Mouse (Mus musculus) ovary, adult 18-20 months (tissue): ENCODE results near the gene Fundc2.

ENCODE experiments used
- DNase-seq: peaks from one replicate; pipeline ENCODE4 v3.0.0; 2022; ENCODE audit warnings: low spot score, mixed read lengths

The Fundc2 gene

GRCm38 (mm10) chrX:75382195-75382771 is at the start of gene Fundc2, which contains the start of gene F8:
TSS of gene Fundc2 (plus strand) at chrX:75382399.
TSS of gene F8 (minus strand) at chrX:75382615.
- peak; percentile 35 for DNase-seq

- DNase-seq: peak; percentile 9
Observed at GRCm38 (mm10) chrX:75370197-75370596, 12.0 kb upstream of the Fundc2 start.

GRCm38 (mm10) chrX:75372666-75373425 is 9.4 kb upstream of the Fundc2 start:
- DNase-seq: no peak

DNA sequence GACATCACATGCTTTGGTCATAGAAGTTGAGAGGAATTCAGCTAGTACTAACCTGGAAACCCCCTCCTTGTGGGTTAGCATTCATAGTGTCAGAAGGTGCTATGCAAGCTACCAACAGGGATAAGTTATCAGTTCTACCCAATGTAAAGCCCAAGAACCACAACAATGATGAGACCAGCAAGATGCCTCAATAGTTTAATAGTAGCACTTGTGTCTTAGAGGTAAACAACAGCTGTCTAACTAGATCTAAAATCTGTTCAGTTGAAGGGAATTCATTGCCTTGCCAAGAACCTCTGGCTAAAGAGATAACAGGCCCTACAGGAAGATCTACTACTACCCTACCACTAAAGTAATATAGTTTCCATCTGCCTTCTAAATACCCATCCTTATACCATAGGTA is 5.4 kb upstream of the Fundc2 start:
- DNase-seq: no peak

- DNase-seq: no peak
Observed at GRCm38 (mm10) chrX:75381176-75381575, 1.0 kb upstream of the Fundc2 start.

GRCm38 (mm10) chrX:75381699-75382098 is 500 bp upstream of the Fundc2 start:
- no peak for DNase-seq

- DNase-seq: no peak
Observed at GRCm38 (mm10) chrX:75399471-75399870, 17.3 kb downstream of the Fundc2 start.

- DNase-seq: no peak
Observed at GRCm38 (mm10) chrX:75402668-75403067, 20.5 kb downstream of the Fundc2 start.

GRCm38 (mm10) chrX:75403350-75403749 is 21.2 kb downstream of the Fundc2 start:
- DNase-seq: no peak

GRCm38 (mm10) chrX:75409711-75410110 is 27.5 kb downstream of the Fundc2 start:
- no peak for DNase-seq

DNA sequence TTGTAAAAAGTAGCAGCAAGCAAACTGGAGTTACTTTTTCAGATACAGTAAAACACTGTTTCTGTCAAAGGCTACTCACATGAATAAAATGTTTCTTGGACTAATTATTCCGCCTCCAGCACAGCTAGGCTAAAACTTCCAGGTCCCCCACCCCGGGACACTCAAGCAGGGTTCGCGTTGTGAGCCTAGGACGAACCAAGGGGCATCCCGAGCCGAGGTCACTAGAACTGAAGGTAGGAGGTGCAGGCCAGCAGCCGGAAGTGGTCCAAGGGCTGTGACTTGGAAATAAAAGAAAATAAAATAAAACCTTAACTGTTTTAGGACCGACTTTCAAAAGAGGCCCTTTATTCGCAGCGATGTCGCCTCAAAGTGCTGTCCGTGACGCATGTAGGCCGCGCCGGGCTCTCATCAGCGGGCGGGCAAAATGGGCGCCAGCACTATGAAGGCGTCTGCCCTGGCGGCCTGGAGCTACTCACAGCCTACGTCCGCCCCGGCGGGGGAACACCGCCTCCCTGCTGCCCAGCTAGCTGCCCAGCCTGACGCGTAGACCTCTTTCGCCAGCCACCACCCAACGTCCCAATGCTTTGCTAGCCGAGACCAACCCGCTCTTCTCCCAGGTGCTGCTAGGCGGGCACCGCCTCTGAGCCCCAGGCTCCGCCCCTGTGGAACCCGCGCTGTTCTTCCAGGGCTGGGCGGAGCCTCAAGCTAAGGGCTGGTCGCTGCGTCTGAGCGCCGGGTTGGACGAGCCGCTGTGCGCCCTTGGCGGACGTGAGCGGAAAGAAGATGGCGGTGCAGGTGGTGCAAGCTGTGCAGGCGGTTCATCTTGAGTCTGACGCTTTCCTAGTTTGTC is 34.0 kb downstream of the Fundc2 start, which contains the start of the genes Cmc4, Mtcp1 and Brcc3:
Gene Cmc4, minus strand, starts transcription at position 649 of the 850 bp plus-strand sequence.
Gene Mtcp1, minus strand, starts transcription at position 653 of the 850 bp plus-strand sequence.
Gene Brcc3, plus strand, starts transcription at position 693 of the 850 bp plus-strand sequence.
- DNase-seq: peak; percentile 87
